Mouse (Mus musculus): ENCODE measurements around the gene Slc27a3. TPM values are rescaled to one million over a fixed set of nuclear protein-coding genes. Genes with fewer than 3 reads are reported as not detected.
A peak's percentile ranks its signal among the peaks of the same experiment; 100 is the strongest.

The Slc27a3 gene
- polyA plus RNA-seq, 1 experiment = 3.7 TPM

GRCm38 (mm10) chr3:90373432-90374028, 16.2 kb downstream of the Slc27a3 start:
- H3K27me3 ChIP-seq (ENCODE audit: control insufficient read depth, insufficient read depth, low read length) = no peaks in the 10 kb centered on the region
- H3K36me3 ChIP-seq (ENCODE audit: control insufficient read depth, insufficient read depth, low read length) = no peaks in the 10 kb centered on the region
- no peak overlapping the region for H3K27ac ChIP-seq (ENCODE audit: insufficient read depth, low read depth, low read length)
- no peak overlapping the region for H3K4me3 ChIP-seq (ENCODE audit: low read depth, low read length)
- H3K4me1 ChIP-seq (ENCODE audit: control insufficient read depth, insufficient read depth, insufficient read length, low read length) = peaks cover 6% of the 10 kb centered on the region
- peak; percentile 80; the same call in 1 of the 2 replicates for TF ChIP-seq CTCF (IDR thresholded peaks at IDR 0.05; ENCODE audit: extremely low read depth, insufficient read length, insufficient replicate concordance, low read depth, low read length)
- no peak for TF ChIP-seq POLR2A (IDR thresholded peaks at IDR 0.05; ENCODE audit: low read depth, low read length)
- WGBS = 27% methylated on average over 4 of the region's 4 CpGs

GRCm38 (mm10) chr3:90372817-90373216, 16.9 kb downstream of the Slc27a3 start:
- no peak overlapping the region for H3K4me3 ChIP-seq (ENCODE audit: low read depth, low read length)
- H3K4me1 ChIP-seq (ENCODE audit: control insufficient read depth, insufficient read depth, insufficient read length, low read length) = peaks cover 7% of the 10 kb centered on the region
- no peaks in the 10 kb centered on the region for H3K27me3 ChIP-seq (ENCODE audit: control insufficient read depth, insufficient read depth, low read length)
- H3K27ac ChIP-seq (ENCODE audit: insufficient read depth, low read depth, low read length) = no peak overlapping the region
- 49% methylated on average over 5 of the region's 5 CpGs for WGBS
- TF ChIP-seq POLR2A (IDR thresholded peaks at IDR 0.05; ENCODE audit: low read depth, low read length) (no peak), CTCF (IDR thresholded peaks at IDR 0.05; ENCODE audit: extremely low read depth, insufficient read length, insufficient replicate concordance, low read depth, low read length) (no peak)
- no peaks in the 10 kb centered on the region for H3K36me3 ChIP-seq (ENCODE audit: control insufficient read depth, insufficient read depth, low read length)

GRCm38 (mm10) chr3:90371857-90372256, 17.9 kb downstream of the Slc27a3 start:
- no peak for TF ChIP-seq POLR2A (IDR thresholded peaks at IDR 0.05; ENCODE audit: low read depth, low read length)
- no peak for TF ChIP-seq CTCF (IDR thresholded peaks at IDR 0.05; ENCODE audit: extremely low read depth, insufficient read length, insufficient replicate concordance, low read depth, low read length)
- Histone ChIP-seq H3K36me3 (ENCODE audit: control insufficient read depth, insufficient read depth, low read length) (no peaks in the 10 kb centered on the region), H3K4me1 (ENCODE audit: control insufficient read depth, insufficient read depth, insufficient read length, low read length) (peaks cover 13% of the 10 kb centered on the region), H3K4me3 (ENCODE audit: low read depth, low read length) (no peak overlapping the region), H3K27me3 (ENCODE audit: control insufficient read depth, insufficient read depth, low read length) (no peaks in the 10 kb centered on the region), H3K27ac (ENCODE audit: insufficient read depth, low read depth, low read length) (no peak overlapping the region)
- 78% methylated on average over 7 of the region's 7 CpGs for WGBS

- H3K4me1 ChIP-seq (ENCODE audit: control insufficient read depth, insufficient read depth, insufficient read length, low read length) = peaks cover 15% of the 10 kb centered on the region; the same call in 1 of the 2 replicates
- no peaks in the 10 kb centered on the region for H3K36me3 ChIP-seq (ENCODE audit: control insufficient read depth, insufficient read depth, low read length)
- H3K4me3 ChIP-seq (ENCODE audit: low read depth, low read length) = no peak overlapping the region
- no peak overlapping the region for H3K27ac ChIP-seq (ENCODE audit: insufficient read depth, low read depth, low read length)
- no peaks in the 10 kb centered on the region for H3K27me3 ChIP-seq (ENCODE audit: control insufficient read depth, insufficient read depth, low read length)
- 49% methylated on average over 2 of the region's 2 CpGs for WGBS
- TF ChIP-seq CTCF (IDR thresholded peaks at IDR 0.05; ENCODE audit: extremely low read depth, insufficient read length, insufficient replicate concordance, low read depth, low read length) = no peak
- TF ChIP-seq POLR2A (IDR thresholded peaks at IDR 0.05; ENCODE audit: low read depth, low read length) = no peak
These were observed 20.7 kb downstream of the Slc27a3 start for GRCm38 (mm10) chr3:90369041-90369440.

GRCm38 (mm10) chr3:90367001-90367632, 22.6 kb downstream of the Slc27a3 start:
- WGBS = 55% methylated on average over 5 of the region's 5 CpGs
- no peaks in the 10 kb centered on the region for H3K36me3 ChIP-seq (ENCODE audit: control insufficient read depth, insufficient read depth, low read length)
- no peak for TF ChIP-seq CTCF (IDR thresholded peaks at IDR 0.05; ENCODE audit: extremely low read depth, insufficient read length, insufficient replicate concordance, low read depth, low read length)
- peak overlapping the region; percentile 48 for H3K27ac ChIP-seq (ENCODE audit: insufficient read depth, low read depth, low read length)
- H3K4me3 ChIP-seq (ENCODE audit: low read depth, low read length) = no peak overlapping the region
- peaks cover 15% of the 10 kb centered on the region; the same call in 1 of the 2 replicates for H3K4me1 ChIP-seq (ENCODE audit: control insufficient read depth, insufficient read depth, insufficient read length, low read length)
- no peaks in the 10 kb centered on the region for H3K27me3 ChIP-seq (ENCODE audit: control insufficient read depth, insufficient read depth, low read length)

DNA sequence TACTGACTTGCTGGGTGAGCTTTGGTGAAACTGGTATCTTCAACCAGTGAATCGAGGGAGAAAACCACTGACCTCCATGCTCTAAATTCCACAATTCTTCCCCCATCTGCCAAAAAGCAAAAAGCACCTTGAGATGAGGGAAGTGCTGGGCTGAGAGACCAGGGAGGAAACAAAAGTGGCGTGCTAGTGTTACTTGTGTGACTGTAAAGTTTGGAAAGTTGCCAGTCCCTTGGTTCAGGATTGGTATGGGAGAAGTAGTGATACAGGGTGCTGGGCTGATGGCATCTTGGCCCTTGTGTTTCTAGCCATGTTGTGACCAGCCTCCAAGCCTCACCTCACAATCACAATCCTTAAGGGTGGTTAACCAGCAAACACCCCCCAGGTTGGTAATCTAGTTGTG, 27.4 kb downstream of the Slc27a3 start:
- WGBS = 61% methylated on average over 2 of the region's 2 CpGs
- no peaks in the 10 kb centered on the region for H3K27me3 ChIP-seq (ENCODE audit: control insufficient read depth, insufficient read depth, low read length)
- peaks cover 16% of the 10 kb centered on the region for H3K36me3 ChIP-seq (ENCODE audit: control insufficient read depth, insufficient read depth, low read length)
- no peak for TF ChIP-seq CTCF (IDR thresholded peaks at IDR 0.05; ENCODE audit: extremely low read depth, insufficient read length, insufficient replicate concordance, low read depth, low read length)
- TF ChIP-seq POLR2A (IDR thresholded peaks at IDR 0.05; ENCODE audit: low read depth, low read length) = no peak
- H3K27ac ChIP-seq (ENCODE audit: insufficient read depth, low read depth, low read length) = no peak overlapping the region
- peaks cover 13% of the 10 kb centered on the region; the same call in 1 of the 2 replicates for H3K4me1 ChIP-seq (ENCODE audit: control insufficient read depth, insufficient read depth, insufficient read length, low read length)
- H3K4me3 ChIP-seq (ENCODE audit: low read depth, low read length) = no peak overlapping the region

DNA sequence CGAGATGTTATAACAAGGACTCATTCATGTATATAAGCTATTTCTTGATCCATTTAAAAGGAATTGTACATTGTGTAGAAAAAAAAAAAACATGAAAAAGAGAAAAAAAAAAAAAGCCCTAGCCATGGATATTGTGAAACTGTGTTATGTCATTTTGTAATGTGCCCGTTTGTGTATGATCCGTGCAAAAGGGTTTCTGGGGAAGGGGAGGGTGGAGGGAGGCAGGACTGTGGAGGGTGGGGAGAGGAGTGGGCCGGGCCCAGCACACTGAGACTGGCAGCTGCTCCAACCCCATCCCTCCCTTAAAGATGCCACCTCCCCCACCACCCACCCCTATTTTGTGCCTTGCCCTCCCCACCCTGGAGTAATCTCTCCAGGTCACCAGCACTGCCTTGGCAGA, 28.3 kb downstream of the Slc27a3 start:
- Histone ChIP-seq H3K36me3 (ENCODE audit: control insufficient read depth, insufficient read depth, low read length) (peaks cover 23% of the 10 kb centered on the region), H3K4me3 (ENCODE audit: low read depth, low read length) (no peak overlapping the region), H3K27me3 (ENCODE audit: control insufficient read depth, insufficient read depth, low read length) (no peaks in the 10 kb centered on the region), H3K27ac (ENCODE audit: insufficient read depth, low read depth, low read length) (no peak overlapping the region), H3K4me1 (ENCODE audit: control insufficient read depth, insufficient read depth, insufficient read length, low read length) (peaks cover 6% of the 10 kb centered on the region; the same call in 1 of the 2 replicates)
- TF ChIP-seq POLR2A (IDR thresholded peaks at IDR 0.05; ENCODE audit: low read depth, low read length) = no peak
- no peak for TF ChIP-seq CTCF (IDR thresholded peaks at IDR 0.05; ENCODE audit: extremely low read depth, insufficient read length, insufficient replicate concordance, low read depth, low read length)
- WGBS = 76% methylated on average over 4 of the region's 4 CpGs
